Comparison of ENCODE assay signal across 8 mouse cellular contexts in genomic region chr2:54713817-54714216, GRCm38 (mm10).
DNase-seq lines count a peak whose midpoint lies in the region; ATAC-seq lines count a peak whose summit lies in the region.
"Not testable (repeated sequence)": the region's sequence is repeated elsewhere in the genome, so short reads cannot be mapped to it uniquely, and the experiment has no call there.

No protein-coding gene starts in this region.

- H3K27me3 ChIP-seq in forebrain, embryonic 12.5 days; forebrain, embryonic 15.5 days; hindbrain, embryonic 16.5 days (replicated peaks; ENCODE audit: control insufficient read depth, insufficient read depth, low read length); kidney, embryonic 15.5 days; midbrain, embryonic 13.5 days; neural tube, embryonic 11.5 days (ENCODE audit: control insufficient read depth, insufficient read depth, low read length): not testable (repeated sequence)

- WGBS in forebrain, embryonic 12.5 days = no CpG with 5 or more reads among the region's 5 CpGs
- WGBS in forebrain, embryonic 15.5 days = no CpG with 5 or more reads among the region's 5 CpGs
- no CpG with 5 or more reads among the region's 5 CpGs for WGBS in hindbrain, embryonic 16.5 days
- no CpG with 5 or more reads among the region's 5 CpGs for WGBS in kidney, embryonic 15.5 days
- WGBS in midbrain, embryonic 13.5 days = no CpG with 5 or more reads among the region's 5 CpGs
- WGBS in neural tube, embryonic 11.5 days = no CpG with 5 or more reads among the region's 5 CpGs

- H3K4me2 ChIP-seq in forebrain, embryonic 12.5 days; forebrain, embryonic 15.5 days (replicated peaks); hindbrain, embryonic 16.5 days (ENCODE audit: low read length); kidney, embryonic 15.5 days; midbrain, embryonic 13.5 days (replicated peaks); neural tube, embryonic 11.5 days (ENCODE audit: low read depth): not testable (repeated sequence)

- H3K9me3 ChIP-seq in forebrain, embryonic 12.5 days; forebrain, embryonic 15.5 days; hindbrain, embryonic 16.5 days (ENCODE audit: control insufficient read depth, low read length); kidney, embryonic 15.5 days (replicated peaks); midbrain, embryonic 13.5 days; neural tube, embryonic 11.5 days (ENCODE audit: control insufficient read depth, low read length): not testable (repeated sequence)

- H3K4me3 ChIP-seq in forebrain, embryonic 12.5 days (replicated peaks); forebrain, embryonic 15.5 days; hindbrain, embryonic 16.5 days (ENCODE audit: low read length); kidney, embryonic 15.5 days (replicated peaks); midbrain, embryonic 13.5 days (replicated peaks); neural tube, embryonic 11.5 days (ENCODE audit: low read depth, low read length): not testable (repeated sequence)

- DNase-seq in neural tube, embryonic 11.5 days (ENCODE audit: low spot score) = not testable (repeated sequence)

- ATAC-seq in cerebellum, adult (ENCODE audit: insufficient number of reproducible peaks, low FRiP score, low TSS enrichment) = peak; percentile 88
- peak; percentile 75 for ATAC-seq in forebrain, embryonic 12.5 days (ENCODE audit: low FRiP score)
- ATAC-seq in forebrain, embryonic 15.5 days (replicated peaks) = peak; percentile 72
- ATAC-seq in frontal cortex, adult (ENCODE audit: low TSS enrichment) = peak; percentile 100
- ATAC-seq in hindbrain, embryonic 16.5 days = peak; percentile 54; the same call in 1 of the 2 replicates
- ATAC-seq in kidney, embryonic 15.5 days (replicated peaks; ENCODE audit: low FRiP score) = 0 out of 2 replicates have a peak, but pooled peaks have one; percentile 62
- ATAC-seq in midbrain, embryonic 13.5 days = peak; percentile 58; the same call in 1 of the 2 replicates
- ATAC-seq in neural tube, embryonic 11.5 days (ENCODE audit: insufficient read depth, low FRiP score, low TSS enrichment) = peak; percentile 60; the same call in 1 of the 2 replicates

- not testable (repeated sequence) for H3K27ac ChIP-seq in forebrain, embryonic 12.5 days; forebrain, embryonic 15.5 days (replicated peaks); hindbrain, embryonic 16.5 days (ENCODE audit: low read depth, low read length); kidney, embryonic 15.5 days; midbrain, embryonic 13.5 days; neural tube, embryonic 11.5 days (ENCODE audit: low read depth, low read length)

- not testable (repeated sequence) for H3K9ac ChIP-seq in forebrain, embryonic 12.5 days; forebrain, embryonic 15.5 days (replicated peaks); hindbrain, embryonic 16.5 days (ENCODE audit: low read depth, low read length); kidney, embryonic 15.5 days; midbrain, embryonic 13.5 days (replicated peaks); neural tube, embryonic 11.5 days (ENCODE audit: low read length)

- not testable (repeated sequence) for H3K36me3 ChIP-seq in forebrain, embryonic 12.5 days (replicated peaks); forebrain, embryonic 15.5 days; hindbrain, embryonic 16.5 days (ENCODE audit: control insufficient read depth, insufficient read depth, low read length); kidney, embryonic 15.5 days; midbrain, embryonic 13.5 days; neural tube, embryonic 11.5 days (ENCODE audit: control insufficient read depth, insufficient read depth, low read length)

- not testable (repeated sequence) for H3K4me1 ChIP-seq in forebrain, embryonic 12.5 days; forebrain, embryonic 15.5 days; hindbrain, embryonic 16.5 days (ENCODE audit: control insufficient read depth, insufficient read depth, low read depth, low read length); kidney, embryonic 15.5 days; midbrain, embryonic 13.5 days (replicated peaks); neural tube, embryonic 11.5 days (ENCODE audit: control insufficient read depth, insufficient read depth, low read length)
